Comparison of ENCODE assay signal across 20 mouse cellular contexts in the genomic region with DNA sequence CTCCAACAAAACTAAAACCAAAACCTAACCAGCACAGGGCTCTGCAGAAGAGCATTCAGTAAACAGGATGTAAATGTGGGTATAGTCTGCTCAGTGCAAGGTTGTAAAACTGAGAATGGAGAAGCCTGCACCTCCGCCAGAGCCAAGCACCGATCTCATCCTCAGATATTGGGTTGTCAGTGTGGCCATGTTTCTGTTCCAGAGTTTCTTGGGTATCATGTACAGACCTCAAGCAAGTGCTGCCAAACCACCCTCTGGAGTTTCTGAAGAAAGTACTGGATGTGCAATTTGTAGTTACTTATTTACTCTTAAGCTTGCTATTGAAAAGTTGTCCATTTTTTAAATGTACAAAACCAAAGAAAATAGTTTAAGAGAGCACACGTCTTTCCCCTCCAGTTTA. TPM values are rescaled to one million over a fixed set of nuclear protein-coding genes. Genes with fewer than 3 reads are reported as not detected.
DNase-seq lines count a peak whose midpoint lies in the region; ATAC-seq and TF ChIP-seq lines count a peak whose summit lies in the region.
"Had no signal": no experiment of that assay in that cellular context is flagged by ENCODE, and none has a peak within 500 bp of the region (broad histone marks: within the 10 kb centered on the region; RNA-seq: fewer than 3 reads in every experiment).

No protein-coding gene starts in this region.

- H3K4me1 ChIP-seq in intestine, postnatal 0 days (replicated peaks; ENCODE audit: control insufficient read depth, insufficient read depth, low read length) = no peaks in the 10 kb centered on the region
- peaks cover 27% of the 10 kb centered on the region for H3K4me1 ChIP-seq in intestine, embryonic 16.5 days (ENCODE audit: control insufficient read depth, insufficient read depth, low read length)
- peaks cover 59% of the 10 kb centered on the region for H3K4me1 ChIP-seq in midbrain, embryonic 15.5 days
- peaks cover 82% of the 10 kb centered on the region for H3K4me1 ChIP-seq in midbrain, embryonic 10.5 days

- H3K36me3 ChIP-seq in intestine, postnatal 0 days (ENCODE audit: control insufficient read depth, insufficient read depth) = no peaks in the 10 kb centered on the region; the same call in 1 of the 2 replicates
- H3K36me3 ChIP-seq in intestine, embryonic 16.5 days (ENCODE audit: control insufficient read depth, insufficient read depth, low read length) = no peaks in the 10 kb centered on the region
- H3K36me3 ChIP-seq in midbrain, embryonic 15.5 days (replicated peaks) = no peaks in the 10 kb centered on the region
- peaks cover 17% of the 10 kb centered on the region for H3K36me3 ChIP-seq in midbrain, embryonic 10.5 days
- H3K36me3 ChIP-seq: heart, embryonic 15.5 days; hindbrain, embryonic 13.5 days; limb, embryonic 15.5 days; neural tube, embryonic 15.5 days had no signal

- H3K9ac ChIP-seq in intestine, postnatal 0 days (ENCODE audit: low read depth, low read length) = no peak overlapping the region
- no peak overlapping the region for H3K9ac ChIP-seq in intestine, embryonic 16.5 days (ENCODE audit: low read depth, low read length)
- no peak overlapping the region for H3K9ac ChIP-seq in midbrain, embryonic 15.5 days
- H3K9ac ChIP-seq: forebrain, embryonic 13.5 days; heart, embryonic 15.5 days; hindbrain, embryonic 13.5 days; limb, embryonic 15.5 days; liver, embryonic 14.5 days; neural tube, embryonic 15.5 days had no signal

- no peak overlapping the region for H3K27ac ChIP-seq in intestine, postnatal 0 days (ENCODE audit: low read depth, low read length)
- no peak overlapping the region for H3K27ac ChIP-seq in intestine, embryonic 16.5 days (ENCODE audit: low read length)
- no peak overlapping the region for H3K27ac ChIP-seq in midbrain, embryonic 15.5 days
- no peak overlapping the region for H3K27ac ChIP-seq in midbrain, embryonic 10.5 days (replicated peaks)
- H3K27ac ChIP-seq: forebrain, embryonic 13.5 days; heart, embryonic 15.5 days; hindbrain, embryonic 13.5 days; limb, embryonic 15.5 days; liver, embryonic 14.5 days; neural tube, embryonic 15.5 days; stomach, postnatal 0 days had no signal

- H3K4me2 ChIP-seq in intestine, postnatal 0 days (replicated peaks; ENCODE audit: low read depth) = 0 out of 2 replicates have a peak overlapping the region, but pooled peaks have one; percentile 13
- no peak overlapping the region for H3K4me2 ChIP-seq in intestine, embryonic 16.5 days (ENCODE audit: low read depth, low read length)
- H3K4me2 ChIP-seq in midbrain, embryonic 15.5 days = 0 out of 2 replicates have a peak overlapping the region, but pooled peaks have one; percentile 28
- H3K4me2 ChIP-seq: forebrain, embryonic 13.5 days; hindbrain, embryonic 13.5 days; limb, embryonic 15.5 days; neural tube, embryonic 15.5 days had no signal

- no peaks in the 10 kb centered on the region for H3K27me3 ChIP-seq in intestine, postnatal 0 days (replicated peaks; ENCODE audit: control insufficient read depth, insufficient read depth, low read length)
- H3K27me3 ChIP-seq in intestine, embryonic 16.5 days (replicated peaks; ENCODE audit: control insufficient read depth, insufficient read depth, low read length) = no peaks in the 10 kb centered on the region
- no peaks in the 10 kb centered on the region for H3K27me3 ChIP-seq in midbrain, embryonic 15.5 days (replicated peaks)
- H3K27me3 ChIP-seq in midbrain, embryonic 10.5 days (ENCODE audit: low read depth, poor library complexity, severe bottlenecking) = no peaks in the 10 kb centered on the region
- H3K27me3 ChIP-seq: forebrain, embryonic 13.5 days; heart, embryonic 15.5 days; hindbrain, embryonic 13.5 days; limb, embryonic 15.5 days; neural tube, embryonic 15.5 days had no signal

- ATAC-seq in intestine, postnatal 0 days = no peak
- no peak for ATAC-seq in intestine, embryonic 16.5 days
- no peak for ATAC-seq in midbrain, embryonic 15.5 days (replicated peaks)
- ATAC-seq: activated CD4-positive, CD25-positive, alpha-beta regulatory T cell, adult 4 months; forebrain, embryonic 13.5 days; inflammation-experienced regulatory T-cells, adult 6 months had no signal

- no peak overlapping the region for H3K4me3 ChIP-seq in intestine, postnatal 0 days (ENCODE audit: low read depth, low read length)
- no peak overlapping the region for H3K4me3 ChIP-seq in intestine, embryonic 16.5 days (ENCODE audit: low read length)
- no peak overlapping the region for H3K4me3 ChIP-seq in midbrain, embryonic 15.5 days
- H3K4me3 ChIP-seq in midbrain, embryonic 10.5 days = no peak overlapping the region
- H3K4me3 ChIP-seq: forebrain, embryonic 13.5 days; heart, embryonic 15.5 days; hindbrain, embryonic 13.5 days; limb, embryonic 15.5 days; neural tube, embryonic 15.5 days had no signal

- DNase-seq in kidney, postnatal 36 days = peak; percentile 42 to 65
- DNase-seq in kidney, adult 11 months = no peak
- DNase-seq in midbrain, embryonic 10.5 days (ENCODE audit: low spot score) = no peak
- no peak for DNase-seq in Muller cell, postnatal 12 days (ENCODE audit: inconsistent ontology term)
- DNase-seq: adrenal gland, adult 8-10 months; cerebellum, adult 11-12 months; thymus, adult 2 months; thymus, postnatal 4 days had no signal

- WGBS in intestine, postnatal 0 days = 57% methylated on average over 3 of the region's 3 CpGs
- WGBS in intestine, embryonic 16.5 days = 66% methylated on average over 3 of the region's 3 CpGs
- WGBS in midbrain, embryonic 15.5 days = 77% methylated on average over 3 of the region's 3 CpGs
- WGBS in midbrain, embryonic 10.5 days = 89% methylated on average over 3 of the region's 3 CpGs

- TF ChIP-seq CTCF in intestine, postnatal 0 days (IDR thresholded peaks at IDR 0.05; ENCODE audit: low read depth) = no peak

- no peaks in the 10 kb centered on the region for H3K9me3 ChIP-seq in intestine, postnatal 0 days (ENCODE audit: control insufficient read depth)
- no peaks in the 10 kb centered on the region for H3K9me3 ChIP-seq in intestine, embryonic 16.5 days (ENCODE audit: control insufficient read depth, low read length)
- no peaks in the 10 kb centered on the region for H3K9me3 ChIP-seq in midbrain, embryonic 15.5 days
- H3K9me3 ChIP-seq in midbrain, embryonic 10.5 days (replicated peaks) = no peaks in the 10 kb centered on the region
- H3K9me3 ChIP-seq: forebrain, embryonic 13.5 days; heart, embryonic 15.5 days; hindbrain, embryonic 13.5 days; limb, embryonic 15.5 days; neural tube, embryonic 15.5 days had no signal

RNA-seq across cellular contexts. Expression of a gene that starts 6.4 kb away (rescaled TPM):
- polyA plus RNA-seq in intestine, postnatal 0 days (2015; fragmentation: Nextera tagmentation; extraction: Ambion mirVana) = 8.2 and 9.1 TPM in 2 replicates
- 7.8 and 8.9 TPM in 2 replicates for polyA plus RNA-seq in intestine, embryonic 16.5 days (2015; fragmentation: Nextera tagmentation; extraction: Ambion mirVana)
- polyA plus RNA-seq in midbrain, embryonic 15.5 days (2015; fragmentation: Nextera tagmentation; extraction: Ambion mirVana) = 41.8 and 48.7 TPM in 2 replicates
- polyA plus RNA-seq in midbrain, embryonic 10.5 days (2016; fragmentation: Nextera tagmentation; extraction: Ambion mirVana) = 34.8 and 42.7 TPM in 2 replicates
- polyA plus RNA-seq: activated CD4-positive, CD25-positive, alpha-beta regulatory T cell, adult 4 months; inflammation-experienced regulatory T-cells, adult 6 months had no signal

Comparison
In these comparisons a context has a peak if more than half of its experiments do, and no peak if none do; other contexts are left out.
1. DNase-seq: peak in kidney, postnatal 36 days (2 of 2); none in kidney, adult 11 months (single experiment), midbrain, embryonic 10.5 days (single experiment) and Muller cell, postnatal 12 days (single experiment).